Mouse (Mus musculus) MEL (cell line): ENCODE measurements around the gene Eml6.
"Not testable (repeated sequence)": the region's sequence is repeated elsewhere in the genome, so short reads cannot be mapped to it uniquely, and the experiment has no call there.

Experiments used
- CTCF ChIP-seq, 3 experiments: IDR thresholded peaks in 2 of 3; conservative IDR thresholded peaks in 1 of 3; 2 replicates each; pipeline ENCODE4 v1.5.1; 2011 to 2012; ENCODE audit warnings: low read length in 3 of 3, low read depth in 2 of 3, mild to moderate bottlenecking in 2 of 3, improper control_type of control experiment in 1 of 3, inconsistent platforms in 1 of 3, mixed read lengths in 1 of 3, moderate library complexity in 1 of 3; ENCODE audit not compliant: control insufficient read depth in 1 of 3, insufficient read depth in 1 of 3, poor library complexity in 1 of 3, severe bottlenecking in 1 of 3
- JUND ChIP-seq: IDR thresholded peaks from 2 replicates; pipeline ENCODE4 v1.6.1; 2011; ENCODE audit warnings: low read depth, mild to moderate bottlenecking, improper control_type of control experiment, low read length
- MAX ChIP-seq: IDR thresholded peaks from 2 replicates; pipeline ENCODE4 v1.6.1; 2011; ENCODE audit warnings: low read length, improper control_type of control experiment
- MYC ChIP-seq: IDR thresholded peaks from 2 replicates; pipeline ENCODE4 v1.6.1; 2011; ENCODE audit warnings: low read depth, mild to moderate bottlenecking, low read length, improper control_type of control experiment, moderate library complexity
- NELFE ChIP-seq: IDR thresholded peaks from 2 replicates; pipeline ENCODE4 v1.6.1; 2011; ENCODE audit warnings: low read depth, low read length, improper control_type of control experiment
- POLR2A ChIP-seq, 2 experiments: IDR thresholded peaks; 2 replicates each; pipeline ENCODE4 v1.6.1; 2011 to 2012; ENCODE audit warnings: low read length in 2 of 2, mild to moderate bottlenecking in 2 of 2, control low read depth in 1 of 2, improper control_type of control experiment in 1 of 2, low read depth in 1 of 2, moderate library complexity in 1 of 2; ENCODE audit not compliant: control insufficient read depth in 1 of 2, insufficient read depth in 1 of 2, poor library complexity in 1 of 2
- POLR2AphosphoS5 ChIP-seq: IDR thresholded peaks from 2 replicates; pipeline ENCODE4 v1.6.1; 2012; ENCODE audit warnings: low read depth, borderline replicate concordance, mild to moderate bottlenecking, inconsistent platforms, low read length, moderate library complexity, mixed read lengths
- SMC3 ChIP-seq: IDR thresholded peaks from 2 replicates; pipeline ENCODE4 v1.6.1; 2011; ENCODE audit warnings: low read depth, low read length, improper control_type of control experiment
- TCF12 ChIP-seq: IDR thresholded peaks from 2 replicates; pipeline ENCODE4 v1.6.1; 2014; ENCODE audit warnings: low read depth, mild to moderate bottlenecking, inconsistent platforms, low read length, improper control_type of control experiment, moderate library complexity
- USF1 ChIP-seq: IDR thresholded peaks from 2 replicates; pipeline ENCODE4 v1.6.1; 2014; ENCODE audit warnings: low read depth, mild to moderate bottlenecking, inconsistent platforms, low read length, improper control_type of control experiment, moderate library complexity
- ZC3H11A ChIP-seq: IDR thresholded peaks from 2 replicates; pipeline ENCODE4 v1.6.1; 2012; ENCODE audit warnings: low read depth, mild to moderate bottlenecking, inconsistent platforms, low read length, improper control_type of control experiment

GRCm38 (mm10) chr11:29825271-29825718 lies 200.5 kb downstream of the Eml6 start, which contains the start of gene 4931440F15Rik:
- TF ChIP-seq ZC3H11A; CTCF (IDR thresholded peaks at IDR 0.05 in 2 of 3, conservative IDR thresholded peaks at IDR 0.05 in 1 of 3; ENCODE audit: control insufficient read depth in 1 of 3, insufficient read depth in 1 of 3, low read depth in 2 of 3, low read length in 3 of 3, poor library complexity in 1 of 3, severe bottlenecking in 1 of 3); JUND; MAX; TCF12; MYC; USF1; SMC3; NELFE; POLR2AphosphoS5; POLR2A (IDR thresholded peaks at IDR 0.05; ENCODE audit: control insufficient read depth in 1 of 2, insufficient read depth in 1 of 2, low read depth in 1 of 2, low read length in 2 of 2, poor library complexity in 1 of 2): not testable (repeated sequence)
